Mouse (Mus musculus) heart, postnatal 0 days (tissue): ENCODE measurements at regions not wholly inside any gene's neighbourhood (a gene's known extent, or its start where the extent isn't known, plus 50 kb on each side); places are given as distances from the start of the nearest gene placed in this dataset.

Experiments
- CTCF ChIP-seq: IDR thresholded peaks from 2 replicates; pipeline ENCODE4 v1.5.1; 2016; ENCODE audit warnings: antibody characterized with exemption, control low read depth, low read depth
- EP300 ChIP-seq: IDR thresholded peaks from 2 replicates; pipeline ENCODE4 v1.6.1; 2016; ENCODE audit warnings: antibody characterized with exemption, low read depth

- TF ChIP-seq CTCF (no peak), EP300 (no peak)
These were observed 164.4 kb upstream of the Pkdcc start for GRCm38 (mm10) chr17:83050591-83051197.
